Mouse (Mus musculus): Measurements from ENCODE around the gene Ell3.
A peak's percentile ranks its signal among the peaks of the same experiment; 100 is the strongest.
"Not testable (repeated sequence)": the region's sequence is repeated elsewhere in the genome, so short reads cannot be mapped to it uniquely, and the experiment has no call there.

The Ell3 gene

GRCm38 (mm10) chr2:121444178-121444577 lies at the start of gene Ell3:
TSS of gene Ell3 (minus strand) at chr2:121444278.
- DNase-seq (ENCODE audit: low read depth in 2 of 2, low spot score in 2 of 2), result no peak

- DNase-seq (ENCODE audit: low read depth in 2 of 2, low spot score in 2 of 2), result not testable (repeated sequence)
Observed at GRCm38 (mm10) chr2:121484403-121484802, 40.3 kb upstream of the Ell3 start.

GRCm38 (mm10) chr2:121483576-121483975 lies 39.5 kb upstream of the Ell3 start:
- DNase-seq (ENCODE audit: low read depth in 2 of 2, low spot score in 2 of 2), result no peak

- not testable (repeated sequence) for DNase-seq (ENCODE audit: low read depth in 2 of 2, low spot score in 2 of 2)
Observed at GRCm38 (mm10) chr2:121480916-121481315, 36.8 kb upstream of the Ell3 start.

- peak in 1 of 2 experiments; percentile 42 for DNase-seq (ENCODE audit: low read depth in 2 of 2, low spot score in 2 of 2)
Observed at GRCm38 (mm10) chr2:121480498-121480897, 36.4 kb upstream of the Ell3 start.

GRCm38 (mm10) chr2:121477491-121478266 lies 33.6 kb upstream of the Ell3 start:
- no peak for DNase-seq (ENCODE audit: low read depth in 2 of 2, low spot score in 2 of 2)

GRCm38 (mm10) chr2:121475306-121475705 lies 31.2 kb upstream of the Ell3 start:
- DNase-seq (ENCODE audit: low read depth in 2 of 2, low spot score in 2 of 2), result not testable (repeated sequence)

- no peak for DNase-seq (ENCODE audit: low read depth in 2 of 2, low spot score in 2 of 2)
Observed at GRCm38 (mm10) chr2:121474180-121474535, 30.1 kb upstream of the Ell3 start.

- DNase-seq (ENCODE audit: low read depth in 2 of 2, low spot score in 2 of 2), result peak; percentile 61 to 71
Observed at GRCm38 (mm10) chr2:121473301-121474179, 29.5 kb upstream of the Ell3 start, which contains the start of gene Mfap1b. TSS of gene Mfap1b (minus strand) at chr2:121474067.

GRCm38 (mm10) chr2:121472783-121473182 lies 28.7 kb upstream of the Ell3 start:
- DNase-seq (ENCODE audit: low read depth in 2 of 2, low spot score in 2 of 2), result not testable (repeated sequence)

GRCm38 (mm10) chr2:121468982-121469381 lies 24.9 kb upstream of the Ell3 start:
- DNase-seq (ENCODE audit: low read depth in 2 of 2, low spot score in 2 of 2), result not testable (repeated sequence)

- no peak for DNase-seq (ENCODE audit: low read depth in 2 of 2, low spot score in 2 of 2)
Observed at GRCm38 (mm10) chr2:121460071-121460470, 16.0 kb upstream of the Ell3 start.

- DNase-seq (ENCODE audit: low read depth in 2 of 2, low spot score in 2 of 2), result peak; percentile 84 to 85
Observed at GRCm38 (mm10) chr2:121456692-121457642, 12.9 kb upstream of the Ell3 start, which contains the start of gene Serinc4. TSS of gene Serinc4 (minus strand) at chr2:121456781.

GRCm38 (mm10) chr2:121455534-121455933 lies 11.5 kb upstream of the Ell3 start:
- no peak for DNase-seq (ENCODE audit: low read depth in 2 of 2, low spot score in 2 of 2)

- DNase-seq (ENCODE audit: low read depth in 2 of 2, low spot score in 2 of 2), result no peak
Observed at GRCm38 (mm10) chr2:121453917-121454316, 9.8 kb upstream of the Ell3 start.

- no peak for DNase-seq (ENCODE audit: low read depth in 2 of 2, low spot score in 2 of 2)
Observed at GRCm38 (mm10) chr2:121452990-121453389, 8.9 kb upstream of the Ell3 start, which contains the start of gene Hypk. TSS of gene Hypk (plus strand) at chr2:121453290.

GRCm38 (mm10) chr2:121452361-121452760 lies 8.3 kb upstream of the Ell3 start:
- no peak for DNase-seq (ENCODE audit: low read depth in 2 of 2, low spot score in 2 of 2)

GRCm38 (mm10) chr2:121450093-121450492 lies 6.0 kb upstream of the Ell3 start:
- no peak for DNase-seq (ENCODE audit: low read depth in 2 of 2, low spot score in 2 of 2)

- no peak for DNase-seq (ENCODE audit: low read depth in 2 of 2, low spot score in 2 of 2)
Observed at GRCm38 (mm10) chr2:121449545-121450011, 5.5 kb upstream of the Ell3 start.

GRCm38 (mm10) chr2:121448739-121449535 lies 4.9 kb upstream of the Ell3 start, which contains the start of gene Serf2:
TSS of gene Serf2 (plus strand) at chr2:121449195.
- DNase-seq (ENCODE audit: low read depth in 2 of 2, low spot score in 2 of 2), result peak; percentile 99

Data from CD8-positive naive resting alpha-beta T cell, adult 2 months (primary cell).